Comparison of ENCODE assay signal across 8 mouse cellular contexts in genomic region chr5:114065161-114065560, GRCm38 (mm10). TPM values are rescaled to one million over a fixed set of nuclear protein-coding genes. Genes with fewer than 3 reads are reported as not detected.
DNase-seq lines count a peak whose midpoint lies in the region; ATAC-seq and TF ChIP-seq lines count a peak whose summit lies in the region.

Gene Usp30, plus strand, starts transcription at chr5:114065461.

- H3K36me3 ChIP-seq in hindbrain, embryonic 14.5 days (replicated peaks; ENCODE audit: control insufficient read depth, insufficient read depth) = peaks cover 19% of the 10 kb centered on the region
- 0 out of 2 replicates have a peak, but pooled peaks cover 10% of the 10 kb centered on the region for H3K36me3 ChIP-seq in midbrain, embryonic 15.5 days (replicated peaks)
- H3K36me3 ChIP-seq in liver, embryonic 11.5 days (ENCODE audit: control insufficient read depth, insufficient read depth, low read length) = no peaks in the 10 kb centered on the region

- WGBS in hindbrain, embryonic 14.5 days = 96% methylated on average over 6 of the region's 6 CpGs
- 90% methylated on average over 6 of the region's 6 CpGs for WGBS in midbrain, embryonic 15.5 days
- 87% methylated on average over 6 of the region's 6 CpGs for WGBS in liver, embryonic 11.5 days

- DNase-seq in layer of hippocampus, adult 8-10 months (ENCODE audit: low spot score in 2 of 2) = no peak
- no peak for DNase-seq in layer of hippocampus, adult 9-10 months (ENCODE audit: low spot score)
- DNase-seq in brain, embryonic 14.5 days (ENCODE audit: low read depth) = no peak
- DNase-seq in hindbrain, embryonic 14.5 days (ENCODE audit: low spot score) = no peak
- no peak for DNase-seq in gastrocnemius, postnatal 36 days
- no peak for DNase-seq in cerebellum, postnatal 36 days
- no peak for DNase-seq in liver, embryonic 11.5 days (ENCODE audit: low spot score)

- H3K4me1 ChIP-seq in hindbrain, embryonic 14.5 days (replicated peaks; ENCODE audit: control insufficient read depth, insufficient read depth, low read length) = no peaks in the 10 kb centered on the region
- no peaks in the 10 kb centered on the region for H3K4me1 ChIP-seq in midbrain, embryonic 15.5 days
- no peaks in the 10 kb centered on the region for H3K4me1 ChIP-seq in liver, embryonic 11.5 days (replicated peaks; ENCODE audit: control insufficient read depth, insufficient read depth, low read length)

- no peak for ATAC-seq in hindbrain, embryonic 14.5 days (ENCODE audit: low FRiP score)
- ATAC-seq in midbrain, embryonic 15.5 days (replicated peaks) = no peak
- no peak for ATAC-seq in liver, embryonic 11.5 days (replicated peaks; ENCODE audit: low FRiP score)

- no peak within 1 kb of the TSS for H3K4me2 ChIP-seq in hindbrain, embryonic 14.5 days (replicated peaks)
- no peak within 1 kb of the TSS for H3K4me2 ChIP-seq in midbrain, embryonic 15.5 days
- no peak within 1 kb of the TSS for H3K4me2 ChIP-seq in liver, embryonic 11.5 days

- H3K9me3 ChIP-seq in hindbrain, embryonic 14.5 days (ENCODE audit: control insufficient read depth, low read length) = no peaks in the 10 kb centered on the region
- H3K9me3 ChIP-seq in midbrain, embryonic 15.5 days = no peaks in the 10 kb centered on the region
- H3K9me3 ChIP-seq in liver, embryonic 11.5 days (ENCODE audit: control insufficient read depth, low read length) = no peaks in the 10 kb centered on the region

- H3K27me3 ChIP-seq in hindbrain, embryonic 14.5 days (ENCODE audit: control insufficient read depth, insufficient read depth, low read length) = no peaks in the 10 kb centered on the region
- H3K27me3 ChIP-seq in midbrain, embryonic 15.5 days (replicated peaks) = no peaks in the 10 kb centered on the region
- no peaks in the 10 kb centered on the region for H3K27me3 ChIP-seq in liver, embryonic 11.5 days (replicated peaks; ENCODE audit: control insufficient read depth, insufficient read depth, low read length)

- TF ChIP-seq POLR2A in brain, embryonic 14.5 days (IDR thresholded peaks at IDR 0.05; ENCODE audit: borderline replicate concordance, extremely low read depth, insufficient read depth, insufficient read length, poor library complexity, severe bottlenecking) = no peak

- intact Hi-C loops in gastrocnemius, postnatal 36 days (cut with DNase I) = loop anchor here (10.0 kb wide), 1 partner anchor 260 kb away; no protein-coding TSS in a partner anchor

- TF ChIP-seq CTCF in brain, embryonic 14.5 days (IDR thresholded peaks at IDR 0.05; ENCODE audit: borderline replicate concordance, extremely low read depth, insufficient read depth, insufficient read length) = no peak

- H3K27ac ChIP-seq in hindbrain, embryonic 14.5 days = no peak within 1 kb of the TSS
- no peak within 1 kb of the TSS for H3K27ac ChIP-seq in midbrain, embryonic 15.5 days
- H3K27ac ChIP-seq in liver, embryonic 11.5 days (ENCODE audit: low read depth, low read length) = no peak within 1 kb of the TSS

- H3K4me3 ChIP-seq in hindbrain, embryonic 14.5 days (replicated peaks; ENCODE audit: low read length) = no peak within 1 kb of the TSS
- no peak within 1 kb of the TSS for H3K4me3 ChIP-seq in midbrain, embryonic 15.5 days
- no peak within 1 kb of the TSS for H3K4me3 ChIP-seq in liver, embryonic 11.5 days (ENCODE audit: low read depth, low read length)

- no peak within 1 kb of the TSS for H3K9ac ChIP-seq in hindbrain, embryonic 14.5 days
- H3K9ac ChIP-seq in midbrain, embryonic 15.5 days = no peak within 1 kb of the TSS
- H3K9ac ChIP-seq in liver, embryonic 11.5 days (ENCODE audit: low read depth, low read length) = no peak within 1 kb of the TSS

RNA-seq across cellular contexts. Expression of gene Usp30, which starts in this region (rescaled TPM):
- total RNA-seq in layer of hippocampus, adult 8-10 months (2022) = 10 to 100 TPM; 39.5 to 52.3 (median 45.2) TPM
- 40.0 and 41.6 TPM in 2 replicates for polyA plus RNA-seq in brain, embryonic 14.5 days (2012; rRNA removed)
- polyA plus RNA-seq in hindbrain, embryonic 14.5 days (2014; fragmentation: Nextera tagmentation; extraction: Ambion mirVana) = 15.3 and 16.6 TPM in 2 replicates
- 20.7 and 22.1 TPM in 2 replicates for polyA plus RNA-seq in midbrain, embryonic 15.5 days (2015; fragmentation: Nextera tagmentation; extraction: Ambion mirVana)
- total RNA-seq in gastrocnemius, postnatal 36 days (2021) = 1 to 10 TPM; 7.3 to 9.2 TPM
- polyA plus RNA-seq in liver, embryonic 11.5 days (2014; fragmentation: Nextera tagmentation; extraction: Ambion mirVana) = 6.5 and 8.5 TPM in 2 replicates
